Mouse (Mus musculus): ENCODE data around the gene Frem1. TPM values are rescaled to one million over a fixed set of nuclear protein-coding genes. Genes with fewer than 3 reads are reported as not detected.

Frem1 gene
- polyA plus RNA-seq, 1 experiment from 2014 or later = 5.9 TPM

DNA sequence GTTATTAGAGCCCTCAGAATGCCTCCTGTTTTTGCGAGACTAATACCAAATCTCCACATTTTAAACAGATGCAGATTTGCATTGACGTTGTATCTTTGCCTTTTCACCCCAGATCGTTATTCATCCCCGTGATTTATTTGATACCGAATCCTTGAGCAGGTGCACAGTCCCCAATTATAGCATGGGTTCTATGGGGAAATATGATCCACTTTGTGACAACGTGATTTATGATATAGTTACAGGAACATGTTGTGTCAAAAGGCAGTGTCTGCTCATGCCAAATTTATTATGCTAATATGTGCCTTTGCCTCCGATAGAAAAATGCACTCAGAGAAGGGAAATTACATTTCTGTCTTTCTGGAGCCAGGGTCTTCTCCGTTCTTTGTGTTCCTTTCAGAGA, 102.6 kb downstream of the Frem1 start:
- peak overlapping the region; percentile 72 for H3K27ac ChIP-seq
- peaks cover 15% of the 10 kb centered on the region for H3K4me1 ChIP-seq
- no peaks in the 10 kb centered on the region for H3K9me3 ChIP-seq (replicated peaks)
- no peak overlapping the region for H3K4me3 ChIP-seq
- H3K36me3 ChIP-seq = no peaks in the 10 kb centered on the region
- no peaks in the 10 kb centered on the region for H3K27me3 ChIP-seq
- WGBS = 62% methylated on average over 8 of the region's 8 CpGs
- ATAC-seq (ENCODE audit: low FRiP score) = no peak
- no peak overlapping the region for H3K4me2 ChIP-seq (replicated peaks)
- H3K9ac ChIP-seq = no peak overlapping the region

DNA sequence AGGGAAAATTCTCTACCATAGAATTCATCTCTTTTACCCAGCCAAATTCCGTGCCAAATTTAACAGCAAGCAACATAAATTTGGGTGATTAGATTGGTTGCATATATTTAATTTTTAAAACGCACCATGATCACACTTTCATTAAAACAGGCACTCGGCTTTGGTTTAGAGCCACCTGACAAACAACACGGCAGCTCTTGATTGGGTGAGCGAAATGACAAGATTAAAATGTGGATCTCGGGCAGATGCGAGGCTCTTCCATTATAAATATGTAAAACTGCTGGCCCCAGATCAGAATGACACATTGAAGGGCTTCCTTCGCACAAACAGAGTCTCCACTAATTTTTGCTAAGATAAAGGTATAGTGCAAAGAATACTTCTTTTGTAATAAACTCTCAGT, 105.4 kb downstream of the Frem1 start:
- ATAC-seq (ENCODE audit: low FRiP score) = no peak
- Histone ChIP-seq H3K36me3 (no peaks in the 10 kb centered on the region), H3K27me3 (no peaks in the 10 kb centered on the region), H3K4me3 (no peak overlapping the region), H3K4me1 (peaks cover 15% of the 10 kb centered on the region), H3K27ac (peak overlapping the region; percentile 85), H3K9me3 (replicated peaks) (no peaks in the 10 kb centered on the region), H3K4me2 (replicated peaks) (no peak overlapping the region), H3K9ac (no peak overlapping the region)
- 78% methylated on average over 8 of the region's 8 CpGs for WGBS

DNA sequence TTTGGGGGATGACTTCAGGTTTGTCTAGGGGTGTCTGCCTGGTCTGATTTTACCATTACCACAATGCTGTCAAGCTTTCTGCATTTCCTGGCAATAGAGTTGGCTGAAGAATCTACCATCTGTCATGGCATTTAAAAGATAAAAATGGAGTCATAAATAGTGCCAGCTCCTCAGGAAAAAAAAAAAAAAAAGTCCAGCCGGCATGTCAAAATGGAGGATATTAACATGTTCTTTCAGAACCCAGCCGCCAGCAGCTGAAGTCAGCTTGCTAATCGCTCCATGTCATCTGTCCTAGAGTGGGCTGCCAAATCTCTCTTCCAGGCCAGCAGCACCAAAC, 105.9 kb downstream of the Frem1 start:
- H3K27ac ChIP-seq = peak overlapping the region; percentile 85
- ATAC-seq (ENCODE audit: low FRiP score) = peak; percentile 31
- H3K9ac ChIP-seq = no peak overlapping the region
- no peaks in the 10 kb centered on the region for H3K36me3 ChIP-seq
- no peaks in the 10 kb centered on the region for H3K9me3 ChIP-seq (replicated peaks)
- 60% methylated on average over 3 of the region's 3 CpGs for WGBS
- 0 out of 2 replicates have a peak overlapping the region, but pooled peaks have one; percentile 8 for H3K4me2 ChIP-seq (replicated peaks)
- H3K4me1 ChIP-seq = peaks cover 15% of the 10 kb centered on the region
- no peaks in the 10 kb centered on the region for H3K27me3 ChIP-seq
- H3K4me3 ChIP-seq = no peak overlapping the region

DNA sequence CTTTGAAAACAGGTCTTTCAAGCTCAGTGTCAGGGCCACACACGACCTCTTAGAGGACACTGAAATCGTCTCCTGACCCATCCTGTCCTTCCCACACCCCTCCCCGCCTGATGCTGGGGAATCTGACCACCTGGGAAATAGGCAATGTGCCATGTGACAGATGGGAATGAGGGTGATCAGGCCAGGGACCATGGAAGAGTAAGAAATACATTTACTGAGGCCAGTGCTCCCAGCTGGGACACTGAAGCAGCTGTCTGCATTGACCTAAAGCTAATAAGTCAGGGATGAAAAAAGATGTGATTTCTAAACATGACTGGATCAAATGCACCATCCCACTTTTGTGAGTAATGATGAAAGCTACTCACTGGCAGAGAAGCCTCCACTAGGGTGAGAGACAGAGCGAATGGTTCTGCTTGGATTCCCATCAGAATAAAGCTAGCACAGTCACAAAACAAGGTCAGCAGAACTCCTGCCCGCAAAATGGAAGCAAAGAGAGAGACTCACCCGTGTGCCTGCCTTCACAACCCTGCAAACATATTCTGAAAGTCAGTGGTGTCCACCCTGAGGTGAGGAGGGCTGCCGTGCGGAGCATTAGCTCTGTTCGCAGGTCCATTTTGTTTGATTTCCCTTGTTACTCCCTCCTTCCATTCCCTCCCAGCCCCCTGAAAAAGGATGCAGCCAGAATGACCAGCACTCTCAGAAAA, 106.4 kb downstream of the Frem1 start:
- Histone ChIP-seq H3K4me2 (replicated peaks) (0 out of 2 replicates have a peak overlapping the region, but pooled peaks have one; percentile 8), H3K9ac (no peak overlapping the region), H3K4me3 (no peak overlapping the region), H3K36me3 (no peaks in the 10 kb centered on the region), H3K27ac (peak overlapping the region; percentile 85), H3K9me3 (replicated peaks) (no peaks in the 10 kb centered on the region), H3K4me1 (peaks cover 15% of the 10 kb centered on the region), H3K27me3 (no peaks in the 10 kb centered on the region)
- 66% methylated on average over 9 of the region's 9 CpGs for WGBS
- peak; percentile 75 for ATAC-seq (ENCODE audit: low FRiP score)

DNA sequence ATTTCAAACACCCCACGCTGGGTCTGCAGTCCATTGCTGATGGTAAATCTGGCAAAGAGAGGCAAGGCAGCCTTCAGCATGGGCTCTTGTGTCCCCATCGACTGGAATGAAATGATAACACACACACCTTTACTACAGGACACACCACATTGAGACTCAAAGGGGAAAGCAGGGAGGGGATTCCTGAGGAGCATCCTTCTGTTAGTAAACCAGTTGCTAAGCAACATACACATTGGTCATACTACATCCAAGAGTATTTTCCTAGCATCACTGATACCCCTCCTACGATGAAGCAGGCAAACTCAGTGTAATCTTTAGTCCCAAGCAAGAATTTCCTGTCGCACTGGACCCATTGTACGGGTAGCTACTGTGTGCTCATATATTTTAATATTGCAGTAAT, 111.5 kb downstream of the Frem1 start:
- Histone ChIP-seq H3K4me1 (peaks cover 4% of the 10 kb centered on the region; the same call in 1 of the 2 replicates), H3K36me3 (no peaks in the 10 kb centered on the region), H3K9me3 (replicated peaks) (no peaks in the 10 kb centered on the region), H3K4me3 (no peak overlapping the region), H3K9ac (no peak overlapping the region), H3K27me3 (no peaks in the 10 kb centered on the region), H3K4me2 (replicated peaks) (no peak overlapping the region), H3K27ac (no peak overlapping the region)
- no peak for ATAC-seq (ENCODE audit: low FRiP score)
- whole genome bisulfite sequencing = 86% methylated on average over 5 of the region's 5 CpGs

DNA sequence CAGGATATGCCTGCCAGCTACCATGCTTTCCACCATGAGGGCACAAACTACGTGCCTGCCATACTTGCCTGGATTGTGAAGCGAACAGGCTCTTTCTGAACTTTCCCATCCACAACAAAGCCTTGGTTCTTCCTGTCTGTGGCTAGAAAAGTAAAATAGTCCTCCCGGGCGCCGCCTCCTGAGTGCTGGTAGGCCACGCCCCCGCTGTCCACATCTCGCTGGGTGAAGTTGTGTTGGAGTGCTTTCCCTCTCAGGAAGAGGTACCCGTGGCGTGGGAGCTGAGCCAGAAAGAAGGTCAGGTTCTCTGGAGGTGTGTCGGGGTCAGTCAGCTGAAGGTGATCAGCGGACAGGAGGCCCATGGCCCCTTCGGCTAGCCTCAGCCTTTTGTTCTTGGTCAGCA, 111.9 kb downstream of the Frem1 start:
- no peak overlapping the region for H3K4me2 ChIP-seq (replicated peaks)
- no peak overlapping the region for H3K4me3 ChIP-seq
- no peaks in the 10 kb centered on the region for H3K36me3 ChIP-seq
- no peak overlapping the region for H3K9ac ChIP-seq
- 83% methylated on average over 13 of the region's 13 CpGs for WGBS
- ATAC-seq (ENCODE audit: low FRiP score) = no peak
- no peaks in the 10 kb centered on the region for H3K4me1 ChIP-seq
- H3K27me3 ChIP-seq = no peaks in the 10 kb centered on the region
- H3K27ac ChIP-seq = no peak overlapping the region
- no peaks in the 10 kb centered on the region for H3K9me3 ChIP-seq (replicated peaks)

DNA sequence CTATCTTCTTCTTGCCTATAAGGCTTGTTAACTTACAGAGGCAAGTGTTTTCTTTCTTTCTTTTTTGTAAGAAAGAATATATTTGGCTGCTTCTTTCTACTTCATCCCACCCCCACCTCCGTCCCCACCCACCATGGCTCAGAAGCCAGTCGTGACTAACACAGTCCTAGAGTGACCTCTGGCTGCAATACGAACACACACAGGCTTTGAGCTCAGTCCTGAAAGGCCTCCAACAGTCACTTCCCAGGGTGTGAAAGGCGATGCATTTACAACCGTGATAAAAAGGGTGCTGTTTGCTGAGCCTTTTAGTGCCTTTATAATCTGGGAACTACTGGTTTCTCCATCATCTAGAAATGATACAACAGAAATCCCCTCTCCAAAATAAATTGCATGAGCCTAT, 117.8 kb downstream of the Frem1 start:
- no peaks in the 10 kb centered on the region for H3K27me3 ChIP-seq
- H3K4me1 ChIP-seq = no peaks in the 10 kb centered on the region
- no peak overlapping the region for H3K9ac ChIP-seq
- H3K4me2 ChIP-seq (replicated peaks) = peak overlapping the region; percentile 32; the same call in 1 of the 2 replicates
- H3K9me3 ChIP-seq (replicated peaks) = no peaks in the 10 kb centered on the region
- 17% methylated on average over 5 of the region's 5 CpGs for WGBS
- no peak overlapping the region for H3K4me3 ChIP-seq
- no peak overlapping the region for H3K27ac ChIP-seq
- H3K36me3 ChIP-seq = no peaks in the 10 kb centered on the region
- peak; percentile 92 for ATAC-seq (ENCODE audit: low FRiP score)

DNA sequence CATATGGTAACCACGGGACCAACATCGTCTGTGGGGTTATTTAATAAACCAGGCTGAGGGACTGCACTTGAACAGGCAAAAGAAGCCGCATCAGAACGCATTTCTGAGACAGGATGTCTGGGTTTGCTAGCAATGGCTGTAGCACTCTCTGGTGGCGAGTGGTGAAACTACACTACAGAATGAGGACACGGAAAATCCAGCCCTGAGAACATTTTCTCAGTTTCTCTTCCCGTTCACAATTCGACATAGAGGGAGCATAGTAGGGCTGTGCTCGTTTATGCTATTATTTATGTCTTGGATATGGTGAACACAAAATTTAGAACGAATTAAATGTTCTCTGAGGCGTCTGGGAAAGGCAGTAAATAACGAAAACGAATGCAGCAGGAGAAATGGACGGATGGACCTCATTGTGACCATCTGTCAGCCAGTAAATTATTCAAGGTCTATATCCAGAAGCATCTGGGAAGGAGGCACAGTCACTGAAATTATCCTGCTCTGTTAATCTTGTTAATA, 118.4 kb downstream of the Frem1 start:
- no peak overlapping the region for H3K9ac ChIP-seq
- no peaks in the 10 kb centered on the region for H3K36me3 ChIP-seq
- H3K4me3 ChIP-seq = 0 out of 2 replicates have a peak overlapping the region, but pooled peaks have one; percentile 13
- no peaks in the 10 kb centered on the region for H3K9me3 ChIP-seq (replicated peaks)
- no peaks in the 10 kb centered on the region for H3K4me1 ChIP-seq
- H3K4me2 ChIP-seq (replicated peaks) = peak overlapping the region; percentile 32
- no peak overlapping the region for H3K27ac ChIP-seq
- no peaks in the 10 kb centered on the region for H3K27me3 ChIP-seq
- peak; percentile 76 for ATAC-seq (ENCODE audit: low FRiP score)
- WGBS = 10% methylated on average over 14 of the region's 14 CpGs

DNA sequence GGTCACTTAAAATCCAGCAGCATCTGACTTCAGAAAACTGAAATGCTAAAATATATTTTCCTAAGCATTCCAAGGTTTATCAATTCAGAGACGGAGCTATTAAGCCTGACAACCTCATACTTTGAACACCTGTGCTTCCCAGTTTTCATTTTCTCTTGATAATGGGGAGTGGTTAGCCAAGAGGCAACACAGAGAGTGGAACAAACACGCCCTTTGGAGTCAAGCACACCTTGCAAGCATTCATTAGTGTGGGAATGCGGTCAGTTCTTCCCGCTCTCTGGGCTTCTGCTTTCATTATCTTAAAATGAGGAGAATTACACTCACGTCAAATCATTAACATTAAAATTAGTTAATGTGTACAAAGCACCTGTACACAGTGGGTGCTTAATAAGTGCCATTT, 122.1 kb downstream of the Frem1 start:
- ATAC-seq (ENCODE audit: low FRiP score) = no peak
- Histone ChIP-seq H3K27me3 (no peaks in the 10 kb centered on the region), H3K4me1 (no peaks in the 10 kb centered on the region), H3K27ac (no peak overlapping the region), H3K9ac (no peak overlapping the region), H3K4me2 (replicated peaks) (no peak overlapping the region), H3K4me3 (no peak overlapping the region), H3K36me3 (no peaks in the 10 kb centered on the region), H3K9me3 (replicated peaks) (no peaks in the 10 kb centered on the region)
- WGBS = 87% methylated on average over 5 of the region's 5 CpGs

DNA sequence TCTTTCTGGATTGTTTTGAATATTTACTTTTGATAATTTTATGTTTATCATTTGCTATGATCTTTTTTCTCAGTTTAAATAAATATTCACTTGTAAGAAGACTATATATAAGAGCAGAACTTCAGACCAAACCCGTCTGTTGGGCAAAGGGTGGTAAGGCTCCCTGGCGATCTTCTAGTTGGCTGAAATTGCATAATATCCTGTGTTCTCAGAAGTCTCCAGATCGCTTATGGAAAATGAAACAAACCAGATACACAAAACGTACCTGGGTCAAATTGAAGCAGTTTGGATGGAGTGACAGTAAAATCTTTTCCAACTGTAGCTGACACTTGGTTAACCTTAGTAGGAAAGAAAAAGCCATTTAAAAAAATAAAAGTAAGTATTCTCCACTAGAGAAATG, 130.2 kb downstream of the Frem1 start:
- Histone ChIP-seq H3K36me3 (no peaks in the 10 kb centered on the region), H3K27me3 (no peaks in the 10 kb centered on the region), H3K4me3 (no peak overlapping the region), H3K27ac (no peak overlapping the region), H3K9ac (no peak overlapping the region), H3K4me2 (replicated peaks) (no peak overlapping the region), H3K9me3 (replicated peaks) (no peaks in the 10 kb centered on the region), H3K4me1 (peaks cover 6% of the 10 kb centered on the region; the same call in 1 of the 2 replicates)
- no peak for ATAC-seq (ENCODE audit: low FRiP score)
- WGBS = 84% methylated on average over 4 of the region's 4 CpGs

DNA sequence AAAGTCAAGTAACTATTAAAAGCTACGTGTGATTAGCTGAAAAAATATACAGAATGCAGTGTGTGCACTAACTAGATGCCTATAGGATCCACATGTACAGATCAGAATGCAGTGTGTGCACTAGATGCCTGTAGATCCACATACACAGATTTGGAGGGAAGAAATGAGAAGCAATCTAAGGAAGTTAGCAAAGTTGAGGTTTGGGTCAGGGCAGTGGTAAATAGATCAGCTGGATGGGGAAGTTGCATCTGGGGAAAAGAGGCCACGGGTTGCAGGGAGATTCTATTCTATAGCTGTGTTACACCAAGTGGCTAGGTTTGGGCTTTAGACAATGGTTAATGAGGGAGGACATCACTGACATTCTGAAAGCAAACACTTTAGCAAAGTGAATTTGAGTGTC, 133.5 kb downstream of the Frem1 start:
- H3K36me3 ChIP-seq = no peaks in the 10 kb centered on the region
- H3K4me1 ChIP-seq = peaks cover 19% of the 10 kb centered on the region
- no peaks in the 10 kb centered on the region for H3K27me3 ChIP-seq
- no peak overlapping the region for H3K9ac ChIP-seq
- H3K9me3 ChIP-seq (replicated peaks) = no peaks in the 10 kb centered on the region
- no peak overlapping the region for H3K27ac ChIP-seq
- WGBS = 77% methylated on average over 2 of the region's 2 CpGs
- no peak overlapping the region for H3K4me3 ChIP-seq
- H3K4me2 ChIP-seq (replicated peaks) = no peak overlapping the region
- no peak for ATAC-seq (ENCODE audit: low FRiP score)

DNA sequence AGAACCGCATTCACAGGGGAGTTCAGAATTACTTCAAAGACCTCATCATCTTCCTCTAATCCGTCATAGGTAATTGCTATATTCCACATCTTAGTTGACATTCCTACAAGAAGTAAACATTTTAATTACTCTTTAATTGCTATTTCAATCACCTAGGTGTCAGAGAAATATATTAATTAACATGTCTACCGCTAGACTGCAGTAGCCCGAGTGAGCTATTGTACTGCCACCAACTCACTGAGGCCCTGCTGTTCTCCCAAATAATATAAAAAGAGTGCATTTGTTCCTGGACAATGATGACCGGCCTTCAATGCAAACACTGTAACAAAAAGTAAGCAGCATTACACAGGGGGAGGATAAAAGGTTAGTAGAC, 135.5 kb downstream of the Frem1 start:
- H3K4me2 ChIP-seq (replicated peaks) = peak overlapping the region; percentile 43
- no peaks in the 10 kb centered on the region for H3K27me3 ChIP-seq
- H3K4me1 ChIP-seq = peaks cover 19% of the 10 kb centered on the region
- H3K36me3 ChIP-seq = no peaks in the 10 kb centered on the region
- peak overlapping the region; percentile 56; the same call in 1 of the 2 replicates for H3K27ac ChIP-seq
- WGBS = 18% methylated on average over 5 of the region's 5 CpGs
- no peaks in the 10 kb centered on the region for H3K9me3 ChIP-seq (replicated peaks)
- H3K9ac ChIP-seq = no peak overlapping the region
- ATAC-seq (ENCODE audit: low FRiP score) = peak; percentile 75
- no peak overlapping the region for H3K4me3 ChIP-seq

DNA sequence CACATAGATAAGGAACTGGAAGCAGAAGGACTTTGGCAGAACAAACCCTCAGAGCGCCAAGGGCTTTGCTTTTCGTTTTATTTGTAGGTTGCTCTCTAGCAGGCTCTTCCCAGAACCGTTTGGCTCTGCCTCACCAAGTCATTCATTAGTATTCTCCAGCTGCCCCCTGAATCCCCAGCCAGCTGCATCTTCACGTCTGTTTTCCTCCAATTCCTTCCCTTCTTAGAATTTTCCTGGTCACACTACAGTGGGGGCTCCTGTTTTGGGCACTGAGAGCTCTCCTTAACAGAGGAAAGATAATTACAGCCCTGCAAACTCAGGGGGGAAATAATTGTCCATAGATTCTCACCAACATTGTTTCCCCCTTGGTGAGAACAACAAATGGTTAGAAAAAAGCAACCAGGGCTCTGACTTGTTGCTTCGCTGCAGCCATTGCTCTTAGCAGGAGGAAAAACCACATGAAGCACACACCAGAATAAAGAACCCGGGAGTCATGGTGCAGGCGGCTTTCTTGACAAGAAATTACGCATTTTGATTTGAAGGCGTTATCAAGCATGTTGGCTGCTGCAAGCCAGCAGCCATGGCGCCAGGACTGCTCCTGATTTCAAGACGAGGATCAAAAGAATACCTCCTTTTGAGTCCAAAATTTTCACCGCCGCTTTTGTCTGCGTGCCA, 136.0 kb downstream of the Frem1 start:
- Histone ChIP-seq H3K9ac (no peak overlapping the region), H3K4me3 (no peak overlapping the region), H3K27me3 (no peaks in the 10 kb centered on the region), H3K9me3 (replicated peaks) (no peaks in the 10 kb centered on the region), H3K4me2 (replicated peaks) (peak overlapping the region; percentile 43), H3K36me3 (no peaks in the 10 kb centered on the region), H3K4me1 (peaks cover 19% of the 10 kb centered on the region), H3K27ac (peak overlapping the region; percentile 56)
- peak; percentile 57 for ATAC-seq (ENCODE audit: low FRiP score)
- WGBS = 21% methylated on average over 14 of the region's 14 CpGs

Measured in hindbrain, embryonic 12.5 days (tissue).